Mouse (Mus musculus) hindbrain, embryonic 12.5 days (tissue): ENCODE results near the gene Lin28b. TPM values are rescaled to one million over a fixed set of nuclear protein-coding genes. Genes with fewer than 3 reads are reported as not detected.
"Not testable (repeated sequence)": the region's sequence is repeated elsewhere in the genome, so short reads cannot be mapped to it uniquely, and the experiment has no call there.

Source experiments
- ATAC-seq: fragments of 200-750 bp; cut with Nextera tagmentation; 2 replicates; pipeline ENCODE4 v1.8.0; 2017; ENCODE audit warnings: moderate TSS enrichment; ENCODE audit not compliant: low FRiP score
- H3K27ac ChIP-seq: fragments of 300-500 bp; sonication (generic); 2 replicates; pipeline ENCODE4 v1.5.1; 2016; ENCODE audit warnings: mild to moderate bottlenecking
- H3K27me3 ChIP-seq: fragments of 300-500 bp; sonication (generic); 2 replicates; pipeline ENCODE4 v1.6.1; 2016; ENCODE audit warnings: mild to moderate bottlenecking
- H3K36me3 ChIP-seq: fragments of 300-500 bp; sonication (generic); 2 replicates; pipeline ENCODE4 v1.6.1; 2016; ENCODE audit warnings: mild to moderate bottlenecking
- H3K4me1 ChIP-seq: fragments of 300-500 bp; sonication (generic); 2 replicates; pipeline ENCODE4 v1.6.1; 2016
- H3K4me2 ChIP-seq: fragments of 300-500 bp; sonication (generic); replicated peaks from 2 replicates; pipeline ENCODE4 v1.6.1; 2016; ENCODE audit warnings: mild to moderate bottlenecking
- H3K4me3 ChIP-seq: fragments of 300-500 bp; sonication (generic); 2 replicates; pipeline ENCODE4 v1.5.1; 2016; ENCODE audit warnings: mild to moderate bottlenecking
- H3K9ac ChIP-seq: fragments of 300-500 bp; sonication (generic); 2 replicates; pipeline ENCODE4 v1.6.1; 2016; ENCODE audit warnings: mild to moderate bottlenecking, moderate library complexity
- H3K9me3 ChIP-seq: fragments of 300-500 bp; sonication (generic); replicated peaks from 2 replicates; pipeline ENCODE4 v1.6.1; 2016; ENCODE audit warnings: mild to moderate bottlenecking
- WGBS: fragments of 180-500 bp; shearing (Covaris S2); methylation state at CpG from one replicate; pipeline ENCODE4 v1.1.7; 2016; 5-methylcytosine and 5-hydroxymethylcytosine counted together
- polyA plus RNA-seq: library from polyadenylated mRNA; unstranded; fragments of >200 nt; fragmentation: Nextera tagmentation; extraction: Ambion mirVana; gene quantifications from 2 replicates; pipeline ENCODE4 v1.2.1, GENCODE M21; 2016

Gene Lin28b
- polyA plus RNA-seq, 1 experiment from 2014 or later: 11.1 TPM

- Histone ChIP-seq H3K36me3 (no peaks in the 10 kb centered on the region), H3K9me3 (no peaks in the 10 kb centered on the region), H3K4me2 (no peak overlapping the region), H3K9ac (no peak overlapping the region), H3K27ac (no peak overlapping the region), H3K4me1 (no peaks in the 10 kb centered on the region), H3K27me3 (no peaks in the 10 kb centered on the region), H3K4me3 (no peak overlapping the region)
- 82% methylated on average over 7 of the region's 7 CpGs for WGBS
- no peak for ATAC-seq
Measured at GRCm38 (mm10) chr10:45399702-45400243, 86.4 kb downstream of the Lin28b start.

- no peak overlapping the region for H3K4me2 ChIP-seq
- H3K27me3 ChIP-seq: no peaks in the 10 kb centered on the region
- no peaks in the 10 kb centered on the region for H3K36me3 ChIP-seq
- no peak for ATAC-seq
- no peaks in the 10 kb centered on the region for H3K9me3 ChIP-seq
- WGBS: 86% methylated on average over 1 of the region's 1 CpGs
- H3K4me3 ChIP-seq: no peak overlapping the region
- no peak overlapping the region for H3K9ac ChIP-seq
- no peak overlapping the region for H3K27ac ChIP-seq
- H3K4me1 ChIP-seq: no peaks in the 10 kb centered on the region
Measured at GRCm38 (mm10) chr10:45398211-45398610, 88.0 kb downstream of the Lin28b start.

GRCm38 (mm10) chr10:45382637-45382958 lies 103.6 kb downstream of the Lin28b start:
- ATAC-seq: no peak; the same call in 1 of the 2 replicates
- no peaks in the 10 kb centered on the region for H3K9me3 ChIP-seq
- no peaks in the 10 kb centered on the region for H3K27me3 ChIP-seq
- H3K27ac ChIP-seq: no peak overlapping the region
- no peak overlapping the region for H3K4me2 ChIP-seq
- no peaks in the 10 kb centered on the region for H3K36me3 ChIP-seq
- H3K4me1 ChIP-seq: no peaks in the 10 kb centered on the region
- no peak overlapping the region for H3K4me3 ChIP-seq
- H3K9ac ChIP-seq: no peak overlapping the region
- 55% methylated on average over 3 of the region's 3 CpGs for WGBS

DNA sequence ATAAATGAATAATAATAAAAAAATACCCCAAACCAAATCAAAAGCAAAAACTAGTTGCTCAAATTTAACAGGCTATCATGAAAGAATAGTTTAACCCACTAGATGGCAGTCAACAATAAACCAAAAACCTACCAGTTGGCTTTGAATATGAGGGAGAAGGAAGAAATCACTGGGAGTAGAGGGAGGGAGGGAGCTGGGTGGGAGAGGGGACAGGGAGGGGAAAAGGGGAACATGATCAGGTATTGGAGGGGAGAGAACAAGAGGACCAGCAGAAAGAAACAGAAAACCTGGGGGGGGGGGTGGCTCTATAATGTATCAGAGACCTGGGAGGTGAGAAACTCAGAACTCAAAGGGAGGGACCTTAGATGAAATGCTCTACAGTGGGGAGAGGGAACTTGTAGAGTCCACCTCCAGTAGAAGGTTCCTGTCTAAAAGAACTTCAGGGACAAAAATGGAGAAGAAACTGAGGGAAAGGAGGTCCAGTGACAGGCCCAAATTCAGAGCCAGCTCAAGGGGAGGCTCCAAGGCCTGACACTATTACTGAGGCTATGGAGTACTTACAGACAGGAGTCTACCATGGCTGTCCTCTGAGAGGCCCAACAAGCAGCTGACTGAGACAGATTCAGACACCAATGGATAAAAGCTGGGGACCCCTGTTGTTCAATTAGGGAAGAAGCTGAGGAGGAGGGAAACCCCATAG lies 104.1 kb downstream of the Lin28b start:
- ATAC-seq: peak; percentile 63; the same call in 1 of the 2 replicates
- Histone ChIP-seq H3K36me3 (no peaks in the 10 kb centered on the region), H3K27me3 (no peaks in the 10 kb centered on the region), H3K9ac (no peak overlapping the region), H3K4me2 (no peak overlapping the region), H3K27ac (no peak overlapping the region), H3K4me3 (no peak overlapping the region), H3K9me3 (no peaks in the 10 kb centered on the region), H3K4me1 (no peaks in the 10 kb centered on the region)

- H3K27ac ChIP-seq: no peak overlapping the region
- no peak for ATAC-seq
- H3K9ac ChIP-seq: no peak overlapping the region
- 91% methylated on average over 3 of the region's 3 CpGs for WGBS
- no peaks in the 10 kb centered on the region for H3K36me3 ChIP-seq
- no peak overlapping the region for H3K4me2 ChIP-seq
- no peaks in the 10 kb centered on the region for H3K27me3 ChIP-seq
- H3K4me3 ChIP-seq: no peak overlapping the region
- H3K4me1 ChIP-seq: no peaks in the 10 kb centered on the region
- H3K9me3 ChIP-seq: no peaks in the 10 kb centered on the region
Measured at GRCm38 (mm10) chr10:45378269-45378668, 107.9 kb downstream of the Lin28b start.

DNA sequence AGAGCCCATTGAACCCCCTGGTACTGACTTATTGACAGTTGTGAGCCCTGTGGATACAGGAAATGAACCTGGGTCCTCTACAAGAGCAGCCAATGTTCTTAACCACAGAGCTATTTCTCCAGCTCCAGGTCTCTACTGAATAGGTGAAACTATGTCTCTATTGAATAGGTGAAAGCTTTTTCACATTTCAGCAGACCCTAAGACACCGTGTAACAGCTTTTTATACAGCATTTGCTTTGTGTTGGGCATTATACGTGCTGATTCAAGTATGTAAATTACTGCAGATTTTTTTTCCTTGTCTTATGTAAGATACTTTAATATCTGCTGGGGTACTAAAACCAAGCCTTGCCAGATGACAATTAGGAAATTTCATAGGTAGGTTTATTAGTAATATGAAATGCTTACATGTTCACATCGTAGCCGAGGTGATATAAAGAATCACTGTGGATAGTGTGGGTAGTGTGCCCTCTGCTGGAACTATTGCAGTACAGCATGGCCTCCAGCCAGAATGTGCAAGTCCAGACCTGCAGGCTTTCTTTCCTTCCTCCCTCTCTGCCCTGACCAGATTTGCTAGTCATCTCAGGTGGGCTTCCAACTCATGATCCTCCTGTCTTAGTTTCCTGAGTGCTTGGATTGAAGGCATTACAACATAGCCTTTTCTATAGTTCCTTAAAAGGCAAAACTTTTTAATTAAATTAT lies 113.1 kb downstream of the Lin28b start:
- WGBS: 58% methylated on average over 4 of the region's 4 CpGs
- H3K4me2 ChIP-seq: no peak overlapping the region
- peak; percentile 74 for ATAC-seq

GRCm38 (mm10) chr10:45370545-45370944 lies 115.7 kb downstream of the Lin28b start:
- 82% methylated on average over 2 of the region's 2 CpGs for WGBS
- H3K4me3 ChIP-seq: no peak overlapping the region
- no peak overlapping the region for H3K9ac ChIP-seq
- H3K4me2 ChIP-seq: no peak overlapping the region
- no peaks in the 10 kb centered on the region for H3K27me3 ChIP-seq
- H3K9me3 ChIP-seq: no peaks in the 10 kb centered on the region
- no peaks in the 10 kb centered on the region for H3K4me1 ChIP-seq
- no peaks in the 10 kb centered on the region for H3K36me3 ChIP-seq
- ATAC-seq: no peak
- H3K27ac ChIP-seq: no peak overlapping the region

More for the DNA sequence above, 113.1 kb downstream of the Lin28b start:
- Histone ChIP-seq H3K4me1 (no peaks in the 10 kb centered on the region), H3K4me3 (no peak overlapping the region), H3K9ac (no peak overlapping the region), H3K27ac (no peak overlapping the region), H3K9me3 (no peaks in the 10 kb centered on the region), H3K36me3 (no peaks in the 10 kb centered on the region), H3K27me3 (no peaks in the 10 kb centered on the region)

- no peak overlapping the region for H3K9ac ChIP-seq
- WGBS: 88% methylated on average over 3 of the region's 3 CpGs
Measured at GRCm38 (mm10) chr10:45369639-45370038, 116.6 kb downstream of the Lin28b start.

GRCm38 (mm10) chr10:45366987-45367705 lies 119.0 kb downstream of the Lin28b start:
- H3K36me3 ChIP-seq: no peaks in the 10 kb centered on the region
- no peaks in the 10 kb centered on the region for H3K27me3 ChIP-seq
- WGBS: 86% methylated on average over 17 of the region's 17 CpGs
- H3K9me3 ChIP-seq: no peaks in the 10 kb centered on the region
- peaks cover 7% of the 10 kb centered on the region for H3K4me1 ChIP-seq
- H3K27ac ChIP-seq: no peak overlapping the region; the same call in 1 of the 2 replicates
- H3K9ac ChIP-seq: no peak overlapping the region
- no peak for ATAC-seq
- no peak overlapping the region for H3K4me3 ChIP-seq
- no peak overlapping the region for H3K4me2 ChIP-seq

More at GRCm38 (mm10) chr10:45369639-45370038, 116.6 kb downstream of the Lin28b start:
- H3K9me3 ChIP-seq: no peaks in the 10 kb centered on the region
- no peaks in the 10 kb centered on the region for H3K27me3 ChIP-seq
- no peaks in the 10 kb centered on the region for H3K4me1 ChIP-seq
- H3K4me3 ChIP-seq: no peak overlapping the region
- no peak for ATAC-seq
- H3K27ac ChIP-seq: no peak overlapping the region
- no peaks in the 10 kb centered on the region for H3K36me3 ChIP-seq
- no peak overlapping the region for H3K4me2 ChIP-seq

DNA sequence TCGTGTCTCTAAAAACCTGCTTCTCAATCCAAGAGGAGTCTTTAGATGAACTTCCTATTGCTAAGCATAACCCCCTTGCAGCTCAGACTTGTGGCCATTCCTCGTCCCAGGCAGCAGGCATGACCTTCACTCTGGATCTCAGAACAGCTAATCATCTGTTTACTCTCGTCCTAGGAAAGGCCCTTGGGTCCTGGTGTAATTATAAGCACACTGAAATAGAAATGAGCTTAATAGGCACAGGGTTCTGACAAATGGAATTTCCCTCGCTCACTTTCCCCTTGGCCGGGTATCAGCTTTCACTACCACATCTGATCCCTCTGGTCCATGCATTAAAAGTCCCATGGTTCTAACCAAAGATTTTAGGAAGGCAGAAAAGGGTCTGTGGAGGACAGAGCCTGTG lies 122.8 kb downstream of the Lin28b start:
- 51% methylated on average over 5 of the region's 5 CpGs for WGBS
- H3K9ac ChIP-seq: no peak overlapping the region
- no peak overlapping the region for H3K27ac ChIP-seq
- ATAC-seq: no peak
- H3K4me2 ChIP-seq: no peak overlapping the region
- peaks cover 7% of the 10 kb centered on the region for H3K4me1 ChIP-seq
- no peaks in the 10 kb centered on the region for H3K9me3 ChIP-seq
- H3K27me3 ChIP-seq: no peaks in the 10 kb centered on the region
- no peak overlapping the region for H3K4me3 ChIP-seq
- H3K36me3 ChIP-seq: no peaks in the 10 kb centered on the region

DNA sequence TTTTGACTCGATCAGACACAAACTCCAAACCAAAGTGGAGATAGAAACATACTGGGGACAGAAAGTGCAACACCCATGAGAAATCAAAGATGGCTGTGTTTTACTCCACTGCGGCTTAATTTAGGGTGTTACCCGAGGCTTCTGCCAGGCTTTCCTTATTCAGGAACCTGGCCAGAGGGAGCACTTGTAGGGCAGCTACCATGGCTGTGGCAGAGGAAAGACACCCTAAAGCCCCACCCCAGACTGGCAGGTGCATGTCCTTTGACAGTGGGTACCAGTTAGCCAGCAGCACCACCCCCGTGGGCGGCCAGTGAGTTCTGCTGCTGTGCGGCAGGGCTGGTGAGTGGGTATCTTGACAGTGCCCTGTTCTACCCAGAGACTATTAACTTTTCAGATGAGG lies 130.1 kb downstream of the Lin28b start:
- Histone ChIP-seq H3K4me2 (no peak overlapping the region), H3K36me3 (no peaks in the 10 kb centered on the region), H3K4me1 (no peaks in the 10 kb centered on the region), H3K9me3 (no peaks in the 10 kb centered on the region), H3K27me3 (no peaks in the 10 kb centered on the region), H3K27ac (no peak overlapping the region), H3K9ac (no peak overlapping the region), H3K4me3 (no peak overlapping the region)
- 90% methylated on average over 6 of the region's 6 CpGs for WGBS
- no peak for ATAC-seq

DNA sequence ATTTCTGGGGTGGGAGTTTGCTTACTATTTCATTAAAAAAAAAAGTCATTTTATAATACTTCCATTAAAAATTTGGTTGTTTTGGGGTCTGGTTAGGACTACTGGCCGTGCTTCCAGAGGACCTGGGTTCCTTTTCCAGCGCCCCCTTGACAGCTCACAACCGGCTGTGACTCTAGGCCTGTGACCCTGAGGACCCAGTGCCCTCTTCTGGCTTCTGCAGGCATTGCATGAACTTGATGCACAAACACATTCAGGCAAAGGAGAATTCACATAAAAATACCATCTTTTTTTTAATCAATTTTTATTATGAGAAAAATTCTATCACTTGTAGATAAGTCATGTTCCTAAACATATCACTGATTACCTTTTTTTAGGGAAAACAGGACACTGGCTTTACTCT lies 138.1 kb downstream of the Lin28b start:
- H3K4me1 ChIP-seq, H3K36me3 ChIP-seq, H3K9me3 ChIP-seq, H3K4me2 ChIP-seq, H3K9ac ChIP-seq, H3K27me3 ChIP-seq, H3K27ac ChIP-seq, ATAC-seq, H3K4me3 ChIP-seq: not testable (repeated sequence)
- 86% methylated on average over 3 of the region's 3 CpGs for WGBS
